Mouse (Mus musculus): ENCODE measurements around the gene Rab10.
"Not testable (repeated sequence)": the region's sequence is repeated elsewhere in the genome, so short reads cannot be mapped to it uniquely, and the experiment has no call there.

The Rab10 gene

DNA sequence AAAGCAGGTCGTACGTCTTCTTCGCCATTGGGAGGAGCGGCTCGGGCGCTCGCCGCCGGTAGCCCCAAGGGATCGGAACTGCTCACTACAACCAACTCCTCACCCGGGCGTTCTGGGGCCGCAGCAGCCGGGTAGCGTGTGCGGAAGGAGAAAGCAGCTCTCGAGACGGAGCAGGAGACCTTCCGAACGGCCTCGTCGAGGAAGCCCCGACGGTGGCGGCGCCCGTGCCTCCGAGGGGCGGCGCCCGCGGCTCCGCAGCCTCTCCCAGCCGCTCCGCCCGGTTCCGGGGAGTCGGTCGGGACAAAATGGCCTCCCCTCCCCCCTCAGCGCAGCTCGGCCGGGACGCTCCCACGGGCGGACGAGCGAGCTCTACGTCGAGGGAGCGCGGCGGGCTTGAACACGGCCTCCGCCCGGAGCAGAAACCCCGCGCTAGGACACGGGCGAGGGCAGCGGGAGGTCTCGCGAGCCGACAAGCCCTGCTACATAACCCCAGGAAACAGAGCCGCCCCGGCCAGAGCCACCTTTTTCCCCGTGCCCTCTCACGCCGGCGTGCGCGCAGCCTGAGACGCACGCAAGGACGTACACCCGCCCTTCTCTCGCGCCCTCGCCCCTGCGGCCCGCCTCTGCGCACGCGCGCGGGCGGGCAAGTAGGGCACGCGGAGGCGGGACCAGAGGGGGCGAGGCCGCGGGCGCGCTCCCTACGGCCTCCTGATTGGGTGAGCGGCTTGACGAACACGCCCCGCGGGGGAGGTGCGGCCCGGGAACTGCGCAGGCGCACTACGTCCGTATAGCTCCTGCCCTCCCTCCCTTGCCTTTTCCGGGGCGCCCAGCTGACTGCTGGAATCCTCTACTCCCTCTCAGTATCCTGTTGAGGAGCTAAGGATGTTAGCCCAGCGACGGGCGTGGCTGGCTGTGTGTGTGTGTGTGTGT lies at the start of gene Rab10:
Rab10 (minus strand) TSS at position 579 of the 930 bp plus-strand sequence.
- peak; percentile 99 for DNase-seq

DNA sequence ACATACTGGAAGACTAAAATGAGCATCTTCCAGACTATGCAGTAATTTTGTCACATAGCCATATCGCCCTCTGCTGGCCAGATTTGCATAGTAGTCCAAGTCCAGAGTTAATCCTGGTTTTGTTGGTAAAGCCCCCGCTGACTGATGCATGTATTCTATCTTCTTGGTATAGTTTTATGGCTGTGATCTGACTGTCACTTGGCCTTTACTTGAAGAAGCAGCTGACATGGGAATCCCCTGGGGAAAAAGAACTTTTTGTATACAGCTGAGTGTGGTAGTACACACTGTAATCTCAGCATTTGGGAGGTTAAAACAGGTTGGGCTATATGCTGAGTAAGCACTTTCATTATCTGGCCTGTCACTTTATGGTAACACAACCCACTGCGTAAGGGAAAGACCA lies 49.5 kb upstream of the Rab10 start:
- DNase-seq, result peak; percentile 79

DNA sequence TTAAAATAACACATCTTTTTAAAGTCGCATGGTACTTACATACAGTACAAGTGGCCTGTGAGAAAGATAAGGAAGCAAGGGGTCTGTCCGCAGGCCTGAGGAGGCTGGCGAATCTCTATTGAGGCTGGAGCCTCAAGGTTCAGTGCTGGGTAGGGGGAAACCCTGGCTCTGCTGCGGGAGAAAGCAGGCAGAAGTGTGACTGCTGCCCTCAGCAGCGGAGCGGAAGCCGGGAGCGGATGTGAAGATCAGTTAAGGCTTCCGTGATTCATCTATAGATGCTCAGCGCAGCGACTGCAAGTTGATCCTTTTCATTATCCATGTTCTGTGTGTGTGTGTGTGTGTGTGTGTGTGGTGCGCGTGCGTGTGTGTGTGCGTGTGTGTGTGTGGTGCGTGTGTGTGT lies 47.1 kb upstream of the Rab10 start:
- no peak for DNase-seq

DNA sequence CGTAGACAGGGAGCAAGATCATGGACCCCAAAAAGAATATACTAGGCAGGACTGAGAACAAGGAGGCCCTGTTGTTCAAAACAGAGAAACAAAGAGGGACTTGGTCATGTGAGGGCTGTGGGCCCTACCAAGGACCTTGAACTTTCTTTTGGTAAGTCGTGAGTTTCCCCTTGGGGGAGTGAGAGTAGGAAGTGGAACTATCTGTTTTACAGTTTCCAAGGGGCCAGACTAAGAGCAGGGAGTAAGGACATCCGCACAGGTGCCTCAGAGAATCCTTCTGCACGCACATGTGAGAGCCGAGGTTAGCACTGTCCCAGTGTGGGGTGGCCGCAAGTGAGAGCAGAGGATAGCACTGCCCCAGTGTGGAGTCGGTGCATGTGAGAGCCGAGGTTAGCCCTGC lies 45.3 kb upstream of the Rab10 start:
- DNase-seq, result no peak

DNA sequence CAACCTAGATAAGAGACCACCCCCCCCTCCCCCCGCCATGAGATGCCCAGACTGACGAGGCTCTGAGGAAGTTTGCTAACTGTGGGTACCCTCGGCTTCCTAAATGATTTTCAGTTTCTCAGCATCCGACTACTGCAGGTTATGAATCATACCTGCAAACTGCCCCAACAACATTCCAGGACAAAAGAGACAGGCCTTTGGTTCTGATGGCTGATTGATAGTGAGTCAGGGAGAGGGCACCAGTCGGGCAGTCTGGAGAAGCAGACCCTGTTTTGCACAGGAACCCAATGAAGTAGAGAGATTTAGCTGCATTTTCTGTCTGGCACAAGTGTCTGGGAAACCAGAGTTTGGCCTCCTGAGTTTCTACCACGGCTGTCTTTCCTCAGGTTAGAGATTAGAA lies 42.4 kb upstream of the Rab10 start:
- no peak for DNase-seq

DNA sequence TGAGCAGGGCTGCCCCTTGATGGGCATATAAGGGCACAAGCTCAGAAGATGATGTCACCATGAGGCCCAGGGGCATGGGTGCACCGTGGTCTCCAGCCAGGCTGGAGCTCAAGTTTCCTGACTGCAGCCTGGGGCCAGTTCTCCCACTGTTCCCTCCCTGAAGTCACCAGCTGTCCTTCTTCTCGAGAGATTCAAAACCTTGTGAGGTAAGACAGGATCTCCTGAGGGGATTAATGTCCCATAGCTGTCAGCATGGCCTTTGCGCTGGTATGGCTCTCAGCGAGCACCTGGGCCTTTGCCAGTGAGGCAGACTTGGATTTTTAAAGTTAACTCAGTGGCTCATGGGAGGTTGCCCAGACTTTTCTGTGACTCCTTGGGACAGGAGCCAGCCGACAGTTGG lies 40.4 kb upstream of the Rab10 start:
- no peak for DNase-seq

DNA sequence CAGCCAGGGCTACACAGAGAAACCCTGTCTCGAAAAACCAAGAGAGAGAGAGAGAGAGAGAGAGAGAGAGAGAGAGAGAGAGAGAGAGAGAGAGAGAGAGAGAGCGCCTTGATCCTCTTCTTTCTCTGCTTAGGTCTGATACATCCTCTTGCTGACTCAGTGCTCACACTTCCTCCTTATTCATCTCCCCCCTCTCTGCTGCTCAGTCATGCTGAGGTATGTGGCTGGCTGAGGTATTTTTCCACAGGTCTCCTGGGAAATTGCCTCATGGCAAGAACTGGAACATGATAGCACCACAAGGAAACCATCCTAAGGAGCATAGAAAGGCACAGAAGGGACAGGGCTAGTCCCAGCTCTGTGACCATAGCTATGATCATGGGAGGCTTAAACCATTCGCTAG lies 39.6 kb upstream of the Rab10 start:
- no peak for DNase-seq

DNA sequence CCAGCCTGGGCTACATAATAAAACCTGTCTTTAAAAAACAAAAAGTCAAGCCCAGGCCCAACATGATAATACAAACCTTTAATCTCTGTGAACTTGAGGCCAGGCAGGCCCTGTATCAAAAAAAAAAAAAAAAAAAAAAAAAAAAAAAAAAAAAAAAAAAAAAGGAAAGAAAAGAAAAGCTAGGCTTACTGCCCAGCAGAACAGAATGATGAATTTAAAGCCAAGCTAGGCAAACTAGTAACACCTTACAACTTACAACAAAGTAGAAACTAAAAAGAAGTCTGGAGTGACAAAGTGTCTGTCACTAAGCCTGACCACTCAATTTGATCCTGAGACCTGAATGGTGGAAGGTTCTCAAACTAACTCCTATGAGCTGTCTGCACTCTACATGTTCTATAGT lies 37.9 kb upstream of the Rab10 start:
- DNase-seq, result no peak

DNA sequence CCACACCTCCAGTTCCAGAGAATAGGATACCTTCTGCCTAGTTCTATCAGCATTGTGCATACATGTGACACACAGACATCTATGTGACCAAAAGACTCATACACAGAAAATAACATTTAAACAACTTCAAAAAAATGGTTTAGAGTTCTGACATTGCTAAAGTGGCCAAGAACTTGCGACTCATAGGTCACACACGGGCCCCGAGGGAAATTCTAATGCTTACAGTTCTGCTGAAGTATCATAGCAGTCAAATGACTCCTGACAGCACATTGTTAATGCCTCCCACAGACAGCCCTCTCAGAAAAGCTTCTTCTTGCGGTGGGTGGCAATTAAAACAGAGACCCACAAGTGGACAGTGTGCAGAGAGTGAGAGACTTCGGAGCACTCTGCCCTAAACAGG lies 35.3 kb upstream of the Rab10 start:
- DNase-seq, result no peak

DNA sequence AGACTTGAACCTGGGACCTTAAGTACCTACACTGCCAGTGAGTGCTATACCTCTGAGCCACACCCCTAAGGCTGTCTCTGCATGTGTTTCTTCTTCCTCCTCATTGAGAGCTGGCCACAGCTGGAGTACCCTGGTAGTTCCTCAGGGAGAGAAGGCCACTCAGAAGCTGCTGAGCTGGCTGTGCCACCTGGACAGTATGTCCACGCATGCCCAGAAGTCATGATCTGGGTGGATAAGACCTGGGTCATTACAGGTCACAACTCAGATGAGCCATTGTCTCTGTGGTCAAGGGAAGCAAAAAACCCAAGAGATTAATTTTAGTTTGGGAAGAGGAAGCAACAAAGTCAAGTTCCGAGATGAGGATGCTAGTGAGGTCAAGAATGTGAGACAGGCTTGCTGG lies 34.4 kb upstream of the Rab10 start:
- DNase-seq, result no peak

DNA sequence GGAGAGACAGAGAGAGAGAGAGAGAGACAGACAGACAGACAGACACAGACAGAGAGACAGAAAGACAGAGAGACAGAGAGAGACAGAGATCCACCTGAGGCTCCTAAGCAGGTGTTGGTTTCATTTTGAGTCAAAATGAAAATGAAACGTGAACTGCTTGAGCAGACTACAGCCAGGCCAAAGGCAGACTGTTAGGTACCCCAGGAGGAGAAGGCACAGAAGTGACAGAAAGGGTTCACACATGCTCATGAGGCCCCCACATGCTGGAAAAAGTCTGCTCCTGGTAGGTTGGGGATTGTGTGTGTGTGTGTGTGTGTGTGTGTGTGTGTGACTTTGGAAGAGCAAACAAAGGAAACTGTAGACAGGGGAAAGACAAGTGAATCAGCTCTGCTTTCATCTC lies 29.2 kb upstream of the Rab10 start:
- DNase-seq, result no peak

DNA sequence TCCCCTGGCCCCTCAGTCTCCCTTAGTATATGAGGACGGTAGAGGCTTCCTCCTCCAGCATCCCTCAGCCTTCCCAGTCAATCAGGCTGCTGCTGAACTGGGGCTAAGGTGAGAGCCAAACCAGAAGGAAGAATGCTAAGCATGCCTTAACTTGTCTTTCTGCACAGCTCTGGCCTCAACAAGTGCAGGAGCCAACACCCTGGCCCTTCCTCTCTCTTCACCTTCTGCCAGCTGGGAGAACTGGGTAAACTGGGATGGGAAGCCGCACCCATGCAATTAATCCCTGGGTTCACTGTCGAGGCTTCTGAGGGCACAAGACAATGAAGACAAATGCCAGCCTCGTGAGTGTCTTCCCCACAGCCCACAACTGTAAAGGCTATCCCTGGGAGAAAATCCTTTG lies 19.9 kb upstream of the Rab10 start:
- DNase-seq, result no peak

DNA sequence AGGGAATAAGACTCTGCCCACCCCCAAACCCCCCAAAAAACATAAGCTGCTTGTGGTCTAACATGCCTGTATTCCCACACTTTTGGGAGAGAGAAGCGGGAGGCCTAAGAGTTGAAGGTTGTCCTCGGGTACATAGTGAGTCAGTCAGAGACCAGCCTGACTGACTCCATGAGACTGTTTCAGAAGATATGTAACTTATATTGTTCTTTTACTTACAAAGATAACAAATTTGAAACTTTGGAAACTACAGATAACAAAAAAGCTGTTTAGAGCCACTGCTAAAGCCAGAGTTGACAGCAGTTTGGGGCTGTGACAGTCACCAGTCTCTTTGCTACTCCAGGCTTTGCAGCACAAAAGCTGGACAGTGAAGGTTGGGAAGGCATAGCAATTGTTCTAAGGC lies 15.5 kb upstream of the Rab10 start:
- DNase-seq, result no peak

DNA sequence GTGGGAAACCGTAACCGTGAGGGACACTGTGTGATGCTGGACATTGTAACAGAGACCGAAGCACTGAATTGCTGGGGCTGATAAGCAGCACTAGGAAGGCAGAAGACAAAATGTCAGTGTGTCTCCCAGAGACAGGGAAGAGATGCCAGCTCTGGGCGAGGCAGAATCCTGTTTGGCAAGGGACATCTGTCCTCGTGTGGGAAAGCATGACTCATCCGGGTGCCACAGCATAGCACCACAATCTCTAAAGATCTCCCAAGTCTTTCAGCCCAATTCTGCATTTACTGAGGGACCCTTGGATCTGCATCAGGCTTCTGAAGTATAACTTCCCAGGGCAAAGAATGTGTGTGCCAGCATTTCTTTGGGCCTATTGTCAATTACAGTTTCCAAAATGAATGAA lies 13.5 kb upstream of the Rab10 start:
- DNase-seq, result no peak

DNA sequence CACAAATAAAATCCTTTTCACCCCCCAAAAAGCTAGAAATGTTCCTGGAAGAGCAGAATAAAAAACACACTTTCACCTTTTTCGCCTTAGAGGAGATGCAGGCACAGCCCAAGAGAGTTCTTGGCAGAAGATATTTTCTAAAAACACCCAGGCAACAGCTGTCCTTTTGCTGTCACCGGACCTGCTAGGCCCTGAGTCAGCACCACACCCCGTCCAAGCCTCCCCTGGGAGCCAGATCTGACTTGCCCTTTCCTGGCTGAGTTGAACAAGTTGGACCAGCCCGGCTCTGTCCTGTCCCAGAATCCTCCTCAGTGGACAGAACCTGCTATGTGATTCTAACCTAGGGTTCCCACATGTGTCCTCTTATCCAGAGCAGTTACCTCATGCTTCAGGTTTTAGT lies 9.6 kb upstream of the Rab10 start:
- DNase-seq, result peak; percentile 47

DNA sequence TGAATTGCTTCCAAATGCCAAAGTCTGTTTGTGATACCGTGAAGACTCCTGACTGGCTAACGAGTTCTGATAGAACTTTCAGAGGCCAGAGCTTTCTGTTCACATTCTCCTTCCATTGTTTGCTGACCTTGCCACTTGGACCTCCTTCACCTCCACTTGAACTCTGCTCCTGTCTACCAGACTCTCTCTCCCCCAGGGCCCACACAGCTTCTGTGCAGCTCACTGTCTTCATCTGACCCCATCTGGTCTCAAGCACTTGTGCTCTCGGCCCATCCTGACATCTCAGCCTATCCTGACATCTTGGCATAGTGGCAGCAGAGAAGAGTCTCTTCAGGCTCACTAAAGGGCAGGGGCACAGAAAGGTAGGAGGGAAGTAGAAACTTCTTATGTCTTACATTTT lies 7.2 kb upstream of the Rab10 start:
- no peak for DNase-seq

DNA sequence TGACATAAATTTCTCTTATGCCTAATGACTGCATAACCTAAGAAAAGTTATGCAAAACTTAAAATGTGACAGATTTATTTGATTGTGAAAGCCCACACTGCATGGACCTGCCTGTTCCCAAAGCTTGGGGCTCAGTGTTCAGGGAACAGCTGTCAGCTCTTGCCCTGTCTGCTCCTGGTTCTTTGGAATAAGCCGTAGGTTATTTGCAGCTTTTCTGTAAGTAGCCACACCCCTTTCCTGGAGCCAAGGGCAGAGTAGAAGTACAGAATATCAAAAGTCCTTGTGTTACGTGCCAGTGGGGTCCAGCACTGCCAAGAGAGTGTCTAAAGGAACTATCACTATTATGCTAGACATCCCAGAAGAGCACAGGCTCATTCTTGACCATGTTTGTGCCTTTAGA lies 6.3 kb upstream of the Rab10 start:
- no peak for DNase-seq

DNA sequence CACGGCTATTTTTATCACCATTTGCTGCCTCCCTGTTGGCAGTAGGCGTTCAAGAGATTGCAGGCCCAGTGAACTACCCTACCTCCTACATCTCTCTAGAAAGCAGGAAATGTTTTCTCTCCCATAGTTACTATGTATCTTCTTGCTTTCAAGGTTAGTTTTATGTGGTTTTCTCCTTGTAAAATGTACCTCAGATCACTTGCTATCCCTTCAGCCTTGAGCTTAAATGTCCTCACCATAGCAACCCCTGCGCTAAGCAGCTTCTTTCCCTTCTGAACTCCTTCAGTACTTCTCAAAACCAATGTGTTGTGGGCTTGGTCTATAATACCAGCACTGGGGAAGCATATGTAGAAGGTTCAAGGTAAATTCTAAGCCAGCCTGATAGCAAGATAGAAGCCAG lies 3.1 kb upstream of the Rab10 start:
- DNase-seq, result no peak

DNA sequence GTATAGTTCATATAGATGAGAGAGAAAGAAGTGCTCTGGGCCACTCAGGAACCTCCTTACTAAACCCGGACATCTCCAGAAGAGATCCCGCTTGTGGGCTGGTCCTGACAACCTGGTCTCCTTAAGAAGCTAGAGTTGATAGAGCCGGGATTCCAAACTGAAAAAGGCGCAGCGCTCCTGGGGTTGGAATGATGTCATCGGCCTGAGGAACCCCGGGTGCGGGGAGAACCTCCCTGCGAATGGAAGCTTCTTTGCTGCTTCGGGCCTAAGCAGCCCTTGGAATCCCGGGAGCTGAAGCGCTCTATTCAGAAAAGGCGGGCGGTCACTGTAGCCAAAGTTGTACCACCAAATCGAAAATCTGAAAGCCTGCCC lies 538 bp upstream of the Rab10 start:
- DNase-seq, result no peak

DNA sequence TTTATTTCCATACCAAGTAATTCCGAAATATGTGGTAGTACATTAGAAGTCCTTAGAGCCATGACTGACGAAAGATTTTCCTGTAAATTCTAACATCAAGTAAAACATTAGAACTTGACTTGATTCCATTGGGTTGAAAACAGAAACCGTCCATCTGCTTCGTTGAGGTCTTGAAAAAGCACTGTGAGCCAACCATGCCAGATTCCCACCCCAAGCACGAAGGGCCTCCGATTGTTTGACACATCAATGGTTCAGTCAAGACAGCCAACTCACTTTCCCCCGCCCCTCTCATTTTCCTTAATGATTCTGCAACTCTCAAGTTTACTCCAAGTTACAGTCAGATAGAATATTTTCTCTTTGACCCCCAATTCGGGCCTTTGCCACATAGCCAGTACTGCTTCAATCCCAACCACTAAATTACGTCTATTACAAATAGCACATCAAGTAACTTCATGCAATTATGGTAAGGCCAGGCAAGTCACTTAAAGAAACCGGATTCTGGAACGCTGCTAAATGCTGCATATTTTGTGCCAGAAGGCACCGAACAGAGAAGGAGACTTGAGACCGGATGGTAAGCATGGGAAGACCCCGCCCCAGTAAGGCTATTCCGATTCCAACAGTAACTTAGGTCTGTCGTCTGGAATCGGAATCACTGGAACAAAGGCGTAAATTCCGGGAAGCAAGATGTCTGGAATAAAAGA lies 1.1 kb downstream of the Rab10 start:
- DNase-seq, result peak; percentile 65

DNA sequence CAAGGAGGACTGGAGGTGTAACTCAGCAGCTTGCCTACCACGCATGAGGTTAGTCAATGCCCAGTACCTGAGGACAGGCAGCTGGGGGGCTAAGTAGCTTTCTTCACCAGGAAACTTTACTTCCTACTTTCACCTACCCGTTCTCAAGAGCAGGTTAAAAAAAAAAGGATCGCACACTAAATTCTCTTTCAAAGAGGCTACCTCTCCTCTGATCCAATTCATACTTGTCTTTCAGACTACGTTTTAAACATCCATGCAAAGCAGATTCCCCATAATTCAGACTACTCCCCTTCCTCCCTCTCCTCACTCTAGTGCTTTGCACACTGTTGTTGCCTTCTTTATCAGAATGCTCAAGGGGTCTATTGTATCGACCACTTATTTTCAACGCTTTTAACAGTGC lies 2.2 kb downstream of the Rab10 start:
- no peak for DNase-seq

DNA sequence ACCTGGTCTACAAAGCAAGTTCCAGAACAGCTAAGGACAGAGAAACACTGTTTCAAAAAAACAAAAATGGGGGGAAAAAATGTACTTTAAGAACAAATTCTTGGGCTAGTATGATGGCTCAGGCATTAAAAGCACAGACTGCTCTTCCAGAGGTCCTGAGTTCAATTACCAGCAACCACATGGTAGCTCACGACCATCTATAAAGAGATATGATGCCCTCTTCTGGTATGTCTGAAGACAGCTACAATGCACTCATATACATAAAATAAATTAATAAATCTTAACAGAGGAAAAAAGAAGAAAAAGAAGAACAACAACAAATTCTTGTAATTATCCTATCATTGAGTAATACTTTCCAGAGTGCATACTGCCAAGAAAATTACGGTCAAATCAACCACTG lies 4.5 kb downstream of the Rab10 start:
- no peak for DNase-seq

DNA sequence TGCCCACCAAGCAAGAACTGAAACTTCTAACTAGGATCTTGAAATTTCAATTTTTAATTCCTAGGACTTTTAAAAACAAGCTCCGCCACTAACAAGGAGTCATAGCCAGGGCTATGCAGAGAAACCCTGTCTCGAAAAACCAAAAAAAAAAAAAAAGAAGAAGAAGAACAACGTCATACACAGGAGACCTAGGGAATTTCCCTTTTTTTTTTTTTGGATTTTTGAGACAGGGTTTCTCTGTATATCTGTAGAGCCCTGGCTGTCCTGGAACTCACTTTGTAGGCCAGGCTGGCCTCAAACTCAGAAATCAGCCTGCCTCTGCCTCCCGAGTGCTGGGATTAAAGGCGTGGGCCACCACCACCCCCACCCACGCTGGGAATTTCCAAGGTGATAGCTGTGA lies 12.1 kb downstream of the Rab10 start:
- not testable (repeated sequence) for DNase-seq

DNA sequence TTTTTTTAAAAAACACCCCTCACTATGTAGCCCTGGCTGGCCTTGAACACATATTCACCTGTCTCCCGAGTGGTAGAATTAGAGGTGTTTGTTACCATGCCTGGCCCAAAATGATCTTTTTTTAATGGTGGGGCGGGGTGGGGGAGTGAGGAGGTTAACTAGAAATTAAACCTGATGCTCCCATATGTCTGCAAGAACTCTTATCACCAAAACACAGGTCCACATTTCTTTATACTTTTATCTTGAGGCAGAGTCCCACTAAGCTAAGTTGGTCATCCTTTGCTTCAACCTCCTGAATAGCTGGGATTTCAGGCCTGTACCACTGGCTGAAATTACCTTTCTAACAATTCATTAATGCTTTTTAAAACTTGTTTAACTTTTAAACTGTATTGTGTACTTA lies 13.7 kb downstream of the Rab10 start:
- DNase-seq, result peak; percentile 59

DNA sequence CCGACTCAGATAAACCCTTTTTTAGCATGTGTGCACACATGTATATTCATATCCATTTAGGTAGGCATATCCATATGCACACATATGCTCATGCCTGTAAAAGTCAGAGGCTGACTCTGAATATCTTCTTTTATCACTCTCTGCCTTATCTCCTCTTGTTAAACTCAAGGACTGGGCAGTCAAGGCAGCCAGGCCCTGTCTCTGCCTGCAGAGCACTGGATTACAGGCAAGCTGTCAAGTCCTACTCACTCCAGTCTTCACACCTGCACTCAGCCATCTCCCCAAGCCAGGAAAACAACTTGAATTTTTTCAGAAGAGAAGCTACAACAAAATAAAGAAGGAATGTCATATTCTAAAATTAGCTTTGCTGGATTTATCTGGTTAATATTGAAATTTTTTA lies 17.9 kb downstream of the Rab10 start:
- peak; percentile 72 for DNase-seq

Measured in liver (tissue).